Mouse (Mus musculus) c-Kit-positive CD71-negative TER-119-negative erythroid progenitor cells, embryonic 14.5 days (primary cell): ENCODE data around the gene Acot8.
"Not testable (repeated sequence)": the region's sequence is repeated elsewhere in the genome, so short reads cannot be mapped to it uniquely, and the experiment has no call there.

ENCODE experiments used
- DNase-seq: peaks from one replicate; pipeline ENCODE4 v3.0.0-alpha.2; 2013; ENCODE audit warnings: low read depth

Gene Acot8

DNA sequence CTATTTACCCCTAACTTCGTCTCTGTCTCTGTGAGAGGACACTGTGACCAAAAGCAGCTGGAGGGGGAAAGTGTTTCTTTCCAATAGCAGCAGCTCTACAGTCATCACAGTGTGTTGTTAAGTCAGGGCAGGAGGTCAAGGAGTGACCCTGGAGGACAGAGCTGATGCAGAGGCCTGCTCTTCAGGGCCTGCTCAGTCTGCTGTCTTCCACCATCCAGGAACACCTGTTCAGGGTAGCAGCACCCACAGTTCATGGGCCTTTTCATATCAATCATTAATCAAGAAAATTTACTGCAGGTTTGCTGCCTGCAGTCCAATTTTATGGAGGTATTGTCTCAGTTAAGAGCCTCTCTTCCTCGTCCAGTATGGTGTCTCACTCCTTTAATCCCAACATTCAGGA, 8.9 kb upstream of the Acot8 start:
- DNase-seq = no peak

DNA sequence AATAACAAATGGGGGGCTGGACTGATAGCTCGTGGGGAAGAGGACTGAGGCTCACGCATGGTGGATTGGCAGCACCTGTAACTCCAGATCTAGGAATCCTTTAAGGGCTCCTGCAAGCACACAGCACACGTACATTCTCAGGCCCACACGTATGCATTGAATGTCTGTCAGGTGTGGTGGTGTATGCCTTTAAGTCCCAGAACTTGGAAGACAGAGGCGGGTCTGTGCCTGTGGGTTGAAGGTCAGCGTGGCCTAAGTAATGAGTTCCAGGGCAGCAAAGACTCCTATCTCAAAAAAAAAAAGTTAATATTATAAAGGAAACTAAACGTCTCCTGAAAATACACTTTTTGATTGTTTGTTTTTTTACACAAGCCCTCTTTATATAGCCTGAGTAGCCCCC, 1.9 kb upstream of the Acot8 start:
- DNase-seq = no peak

DNA sequence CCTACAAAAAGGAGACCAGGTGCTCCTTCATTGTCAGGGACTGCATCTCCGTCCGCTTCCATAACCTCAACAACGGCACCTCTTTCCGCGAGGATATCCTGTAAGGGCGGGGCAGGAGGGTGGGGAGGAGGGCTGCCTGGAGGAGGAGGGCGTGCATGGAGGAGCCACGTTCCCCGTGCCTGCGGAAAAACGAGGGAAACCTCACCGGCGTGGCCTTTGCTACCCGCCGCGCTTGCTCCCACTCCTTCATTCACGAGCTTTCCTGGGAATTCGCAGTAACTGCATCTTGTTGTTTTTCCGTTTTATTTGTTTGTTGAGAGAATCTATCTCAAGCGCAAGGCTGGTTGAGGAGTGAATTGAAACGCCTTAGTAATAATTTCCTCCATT, 643 bp upstream of the Acot8 start:
- DNase-seq = no peak

DNA sequence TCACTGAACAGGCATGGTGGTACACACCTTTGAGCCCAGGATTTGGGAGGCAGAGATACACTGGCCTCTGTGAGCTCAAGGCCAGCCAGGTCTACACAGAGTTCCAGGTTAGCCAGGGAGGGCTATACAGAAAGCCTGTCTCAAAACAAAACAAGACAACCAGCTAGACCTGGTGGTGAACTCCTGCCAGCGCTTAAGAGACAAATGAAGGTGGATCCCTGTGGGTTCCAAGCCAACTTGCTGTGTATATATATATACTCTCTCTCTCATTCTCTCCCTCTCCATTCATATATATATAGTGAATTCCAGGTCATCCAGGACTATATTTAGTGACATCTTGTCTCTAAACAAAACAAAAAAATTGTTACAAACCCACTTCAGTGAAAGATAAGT, 765 bp downstream of the Acot8 start:
- no peak for DNase-seq

DNA sequence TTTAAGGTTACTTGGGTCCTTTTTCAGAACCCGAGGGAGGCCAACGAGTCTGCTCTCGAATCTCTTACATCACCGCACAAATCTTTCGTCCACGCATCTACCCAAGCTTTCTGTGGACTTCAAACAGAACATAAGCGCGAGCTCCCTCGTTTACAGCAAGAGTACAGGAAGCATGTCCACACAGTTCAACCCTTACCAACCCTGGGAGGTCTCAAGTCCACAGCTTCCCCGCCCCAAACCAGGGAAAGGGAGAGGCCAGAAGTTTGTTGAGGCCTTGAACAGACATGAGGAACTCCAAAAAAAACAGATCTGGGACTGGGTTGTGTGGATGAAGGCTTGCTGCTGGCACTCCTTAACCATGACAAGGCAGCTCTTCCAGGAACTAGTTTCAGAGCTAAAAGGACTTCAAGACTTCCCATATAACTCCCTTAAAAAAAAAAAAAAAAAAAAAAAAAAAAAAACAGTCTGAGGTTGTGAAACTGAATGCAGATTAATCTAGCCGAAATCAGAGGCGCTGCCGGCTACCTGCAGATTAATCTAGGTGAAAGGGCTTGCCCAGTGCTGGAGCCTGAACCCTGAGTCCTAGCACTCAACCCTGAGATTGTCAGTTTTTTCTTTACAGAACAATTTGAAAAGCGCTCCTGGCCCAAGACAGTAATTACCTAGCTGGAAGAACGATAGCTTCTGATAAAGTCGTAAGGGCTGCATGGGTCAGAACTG, 1.3 kb downstream of the Acot8 start:
- no peak for DNase-seq

DNA sequence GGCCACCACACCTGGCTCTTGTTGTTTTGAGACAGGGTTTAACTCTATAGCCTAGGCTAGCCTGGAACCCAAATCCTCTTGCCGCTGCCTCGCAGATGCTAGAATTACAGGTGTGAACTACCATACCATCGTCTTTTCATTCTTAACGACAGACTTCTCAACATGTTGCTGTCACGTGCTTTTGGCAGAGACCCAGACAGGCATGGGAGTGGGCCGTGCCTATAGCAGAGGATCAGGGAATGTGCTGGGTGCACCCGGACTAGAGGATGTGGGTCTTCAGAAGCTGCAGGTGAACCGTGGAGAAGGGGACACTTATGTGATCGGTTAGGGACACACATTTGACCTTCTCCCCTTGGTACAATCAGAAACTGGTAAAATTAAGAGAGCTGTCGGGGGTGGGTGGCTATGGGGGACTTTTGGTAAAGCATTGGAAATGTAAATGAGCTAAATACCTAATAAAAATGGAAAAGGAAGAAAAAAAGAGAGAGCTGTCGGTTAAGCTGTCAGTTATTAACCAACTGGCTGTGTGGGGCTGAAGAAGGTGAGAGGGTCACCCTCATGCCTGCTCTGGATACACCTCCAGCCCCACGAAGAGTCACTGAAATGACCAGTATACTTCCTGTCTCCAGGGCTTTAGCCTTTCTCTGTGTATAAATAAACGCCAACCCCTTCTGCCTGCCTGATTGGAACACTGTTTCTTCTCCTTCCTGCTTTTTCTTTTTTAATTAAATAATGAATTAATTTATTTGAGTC, 4.3 kb downstream of the Acot8 start:
- DNase-seq = no peak

DNA sequence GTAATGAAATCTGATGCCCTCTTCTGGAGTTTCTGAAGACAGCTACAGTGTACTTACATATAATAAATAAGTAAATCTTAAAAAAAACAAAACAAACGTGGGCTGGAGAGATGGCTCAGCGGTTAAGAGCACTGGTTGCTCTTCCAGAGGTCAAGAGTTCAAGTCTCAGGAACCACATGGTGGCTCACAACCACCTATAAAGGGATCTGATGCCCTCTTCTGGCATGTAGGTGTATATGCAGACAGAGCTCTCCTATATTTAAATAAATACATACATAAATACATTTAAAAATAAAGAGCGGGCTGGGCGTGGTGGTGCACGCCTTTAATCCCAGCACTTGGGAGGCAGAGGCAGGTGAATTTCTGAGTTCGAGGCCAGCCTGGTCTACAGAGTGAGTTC, 6.1 kb downstream of the Acot8 start:
- DNase-seq = not testable (repeated sequence)

DNA sequence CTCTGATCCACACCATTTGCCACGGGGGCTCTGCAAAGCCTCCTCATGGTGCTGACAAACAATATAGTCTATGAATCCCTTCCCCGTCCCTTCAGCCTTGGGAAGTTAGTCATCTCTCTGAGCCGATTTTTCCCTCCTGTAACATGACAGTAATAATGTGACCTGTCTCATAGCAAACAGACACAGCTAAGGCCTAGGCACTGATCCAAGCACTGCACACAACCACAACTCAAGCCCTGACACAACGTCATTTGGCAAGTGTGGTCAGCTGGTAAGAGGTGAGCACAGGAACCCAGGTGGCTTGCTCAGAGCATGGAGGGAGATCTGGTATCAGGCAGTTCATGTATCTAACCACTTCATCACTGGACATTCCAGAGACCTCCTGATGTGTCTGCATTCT, 8.8 kb downstream of the Acot8 start:
- DNase-seq = no peak

DNA sequence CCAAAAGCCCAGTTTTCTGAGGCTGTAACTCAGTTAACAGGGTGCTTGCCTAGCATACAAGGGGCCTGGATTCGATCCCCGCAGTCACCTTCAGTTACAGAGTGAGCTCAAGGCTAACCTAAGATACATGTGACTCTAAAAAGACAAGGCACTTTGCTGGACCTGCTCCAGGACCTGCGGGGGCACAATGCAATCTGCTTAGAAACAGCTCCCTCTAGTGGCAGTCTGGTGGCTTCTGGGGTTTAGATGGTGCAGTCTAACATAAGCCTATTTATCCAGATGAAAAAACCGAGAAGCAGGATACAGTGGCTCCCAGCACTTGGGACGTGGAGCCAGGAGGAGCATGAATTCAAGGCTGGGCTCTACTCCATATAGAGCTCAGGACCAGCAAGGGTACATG, 10.4 kb downstream of the Acot8 start:
- peak; percentile 82 for DNase-seq

DNA sequence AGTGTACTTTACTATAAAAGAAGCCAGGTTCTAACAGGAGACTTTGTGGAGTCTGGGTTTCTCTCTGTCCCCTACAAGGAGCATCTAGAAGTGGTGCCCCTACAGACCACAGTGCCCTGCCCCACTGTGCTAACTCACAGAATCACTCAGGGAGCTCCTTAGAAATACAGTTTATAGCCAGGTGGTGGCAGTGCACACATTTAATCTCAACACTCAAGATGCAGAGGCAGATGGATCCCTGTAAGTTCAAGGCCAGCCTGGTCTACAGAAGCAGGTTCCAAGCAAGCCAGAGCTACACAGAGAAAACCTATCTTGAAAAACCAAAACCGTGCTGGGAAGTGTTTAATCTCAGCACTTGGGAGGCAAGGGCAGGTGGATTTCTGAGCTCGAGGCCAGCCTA, 10.9 kb downstream of the Acot8 start:
- DNase-seq = no peak

DNA sequence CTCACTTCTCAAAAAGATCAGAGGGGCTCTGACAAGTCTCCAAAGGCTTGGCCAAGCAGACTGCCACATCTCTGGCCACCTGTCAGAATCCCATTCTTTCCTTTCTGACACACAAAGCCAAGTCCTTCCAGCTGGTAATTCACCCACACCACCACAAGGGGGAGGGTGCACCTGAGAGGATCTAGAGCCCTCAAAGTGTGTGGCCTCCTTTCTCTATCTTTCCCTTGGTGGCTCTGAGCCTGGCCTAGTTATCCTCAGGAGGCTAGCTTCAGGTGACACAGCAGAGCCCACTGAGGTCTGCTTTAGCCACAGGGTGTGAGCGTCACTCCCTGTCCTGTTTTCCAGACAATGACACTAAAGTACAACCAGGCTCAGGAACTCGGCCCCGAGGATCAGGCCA, 11.4 kb downstream of the Acot8 start:
- DNase-seq = peak; percentile 51

DNA sequence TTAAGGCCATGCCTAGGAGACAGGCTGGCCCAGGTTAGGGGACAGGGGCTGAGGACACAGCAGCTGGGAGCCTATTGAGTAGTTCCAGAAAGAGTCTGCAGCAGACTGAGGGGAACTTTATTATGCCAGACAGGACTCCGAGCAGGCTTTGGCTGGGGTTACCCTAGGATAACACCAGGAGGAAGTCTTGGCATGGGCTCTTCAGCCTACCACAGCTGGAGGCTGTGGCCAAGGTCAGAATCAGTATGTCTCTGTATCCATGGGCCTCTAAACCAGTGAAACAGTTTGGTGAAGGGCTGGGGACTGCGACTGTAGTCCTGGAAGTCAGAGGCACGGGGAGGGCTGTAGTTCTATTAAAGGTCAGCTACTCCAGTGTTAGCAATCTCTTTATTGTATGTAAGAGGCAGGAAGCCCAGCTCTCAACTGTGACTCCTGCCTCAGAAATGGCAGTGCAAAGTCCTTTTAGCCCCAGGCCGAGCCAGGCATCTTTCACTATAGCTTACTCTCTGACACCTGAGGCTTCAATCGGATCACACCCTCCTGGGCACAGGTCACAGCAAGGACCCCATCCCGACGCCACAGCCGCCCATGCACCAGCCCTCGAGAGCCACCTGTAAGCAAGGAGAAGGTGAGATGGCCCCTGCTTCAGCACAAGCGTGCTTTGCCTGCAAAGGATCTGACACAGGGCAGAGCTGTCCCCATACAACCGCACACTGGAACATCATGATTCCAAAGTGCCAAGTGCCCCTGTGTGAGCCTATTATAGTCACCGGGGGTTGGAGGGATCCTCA, 12.1 kb downstream of the Acot8 start:
- DNase-seq = no peak

DNA sequence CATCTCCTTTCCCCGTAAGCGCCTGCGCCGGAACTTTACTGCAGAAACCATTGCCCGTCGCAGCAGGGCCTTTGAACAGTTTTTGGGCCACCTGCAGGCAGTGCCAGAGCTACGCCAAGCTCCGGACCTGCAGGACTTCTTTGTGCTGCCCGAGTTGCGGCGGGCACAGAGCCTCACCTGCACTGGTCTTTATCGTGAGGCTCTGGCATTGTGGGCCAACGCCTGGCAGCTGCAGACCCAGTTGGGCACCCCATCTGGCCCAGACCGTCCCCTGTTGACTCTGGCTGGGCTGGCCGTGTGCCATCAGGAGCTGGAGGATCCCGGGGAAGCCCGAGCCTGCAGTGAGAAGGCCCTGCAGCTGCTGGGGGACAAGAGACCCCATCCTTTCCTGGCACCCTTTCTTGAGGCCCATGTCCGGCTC, 12.8 kb downstream of the Acot8 start:
- no peak for DNase-seq

DNA sequence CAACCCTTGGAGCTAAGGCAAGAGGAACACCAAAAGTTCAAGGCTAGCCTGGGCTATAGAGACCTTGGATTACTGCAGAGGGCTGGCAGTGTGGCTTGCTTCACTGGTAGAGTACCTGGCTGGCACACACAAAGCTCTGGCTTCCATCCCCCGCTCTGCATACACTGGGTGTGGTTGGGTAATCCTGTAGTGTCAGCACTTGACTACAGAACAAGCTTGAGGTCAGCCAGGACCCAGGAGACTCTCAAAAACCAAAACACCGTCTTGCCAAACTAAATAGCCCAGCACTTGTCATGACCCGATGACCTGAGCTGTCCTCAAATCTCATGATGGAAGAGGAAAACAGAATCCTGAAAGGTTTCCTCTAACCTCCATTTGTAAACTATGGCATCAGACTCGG, 14.2 kb downstream of the Acot8 start:
- no peak for DNase-seq

DNA sequence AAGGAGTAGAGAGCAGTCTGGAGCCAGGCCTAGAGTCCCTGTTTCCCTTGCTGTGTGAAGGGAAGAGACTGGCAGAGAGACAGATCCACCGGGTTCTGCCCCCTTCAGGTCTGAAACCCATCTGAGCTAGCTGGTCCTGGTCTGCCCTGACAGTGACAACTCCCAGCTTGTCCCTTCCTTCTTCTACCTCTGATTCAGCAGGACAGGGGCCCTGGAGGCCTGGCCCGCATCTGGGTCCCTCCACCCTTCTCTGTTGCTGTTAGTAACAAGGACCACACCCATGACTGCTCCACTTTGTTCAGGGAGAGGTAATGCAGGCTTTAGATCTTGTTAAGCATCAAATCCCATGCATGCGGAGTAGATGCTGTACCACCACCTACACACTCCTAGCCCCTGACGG, 16.3 kb downstream of the Acot8 start:
- no peak for DNase-seq

DNA sequence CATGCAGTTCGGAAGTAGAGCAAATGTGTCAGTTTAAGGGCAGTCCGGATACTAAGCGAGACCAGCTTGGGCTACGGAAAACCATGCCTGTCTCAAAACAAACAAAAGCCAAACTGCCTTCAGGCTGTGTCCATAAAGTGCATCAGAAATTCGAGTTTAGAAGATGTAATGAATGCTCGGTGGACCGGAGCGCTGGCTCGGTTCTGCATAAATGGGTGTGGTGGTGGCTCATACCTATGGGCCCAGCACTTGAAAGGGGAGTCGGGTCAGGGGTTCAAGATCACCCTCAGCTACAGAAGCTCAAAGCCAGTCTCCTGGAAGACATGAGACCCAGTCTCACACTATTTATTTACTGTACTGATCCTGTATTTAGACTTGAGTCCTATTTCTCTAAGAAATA, 16.9 kb downstream of the Acot8 start:
- no peak for DNase-seq

DNA sequence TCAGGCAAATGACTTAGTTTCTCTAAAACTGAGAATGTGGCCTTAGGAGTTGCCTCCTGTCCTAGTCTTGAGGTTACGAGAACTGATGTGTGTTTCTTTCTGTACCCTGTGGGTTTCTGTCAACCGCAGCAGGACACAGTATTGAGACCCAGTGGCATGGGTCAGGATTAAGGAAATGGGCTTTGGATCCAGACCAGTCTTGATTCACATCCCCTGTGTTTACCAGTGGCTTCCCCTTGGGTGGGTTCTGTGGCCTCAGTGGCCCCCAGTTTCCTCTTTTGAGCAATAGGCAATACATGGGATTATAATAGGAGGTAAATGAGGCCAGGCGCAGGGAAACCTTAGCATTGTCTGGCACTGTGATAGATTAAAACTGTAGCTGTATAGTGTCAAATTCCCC, 17.6 kb downstream of the Acot8 start:
- DNase-seq = no peak

DNA sequence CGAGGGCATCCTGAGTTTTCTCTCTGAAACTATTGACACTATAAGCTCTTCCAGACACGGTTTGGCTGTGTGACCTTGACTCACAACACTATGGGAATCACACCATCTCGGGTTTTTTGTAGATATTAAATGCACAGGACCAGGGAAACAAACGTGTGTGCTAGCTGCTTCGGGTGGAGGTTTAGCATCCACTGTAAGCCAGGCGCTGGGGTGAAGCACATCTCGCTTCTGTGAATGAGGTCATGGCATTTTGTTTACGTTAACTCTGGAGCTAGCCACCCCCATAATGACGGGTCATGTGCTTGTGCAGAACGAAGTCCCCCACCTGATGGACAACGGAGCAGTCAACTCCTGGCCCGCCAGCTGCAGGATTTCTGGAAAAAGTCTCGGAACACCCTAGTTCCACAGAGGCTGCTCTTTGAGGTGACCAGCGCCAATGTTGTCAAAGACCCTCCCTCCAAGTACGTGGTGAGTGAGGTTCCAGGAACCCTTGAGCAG, 18.2 kb downstream of the Acot8 start:
- no peak for DNase-seq

DNA sequence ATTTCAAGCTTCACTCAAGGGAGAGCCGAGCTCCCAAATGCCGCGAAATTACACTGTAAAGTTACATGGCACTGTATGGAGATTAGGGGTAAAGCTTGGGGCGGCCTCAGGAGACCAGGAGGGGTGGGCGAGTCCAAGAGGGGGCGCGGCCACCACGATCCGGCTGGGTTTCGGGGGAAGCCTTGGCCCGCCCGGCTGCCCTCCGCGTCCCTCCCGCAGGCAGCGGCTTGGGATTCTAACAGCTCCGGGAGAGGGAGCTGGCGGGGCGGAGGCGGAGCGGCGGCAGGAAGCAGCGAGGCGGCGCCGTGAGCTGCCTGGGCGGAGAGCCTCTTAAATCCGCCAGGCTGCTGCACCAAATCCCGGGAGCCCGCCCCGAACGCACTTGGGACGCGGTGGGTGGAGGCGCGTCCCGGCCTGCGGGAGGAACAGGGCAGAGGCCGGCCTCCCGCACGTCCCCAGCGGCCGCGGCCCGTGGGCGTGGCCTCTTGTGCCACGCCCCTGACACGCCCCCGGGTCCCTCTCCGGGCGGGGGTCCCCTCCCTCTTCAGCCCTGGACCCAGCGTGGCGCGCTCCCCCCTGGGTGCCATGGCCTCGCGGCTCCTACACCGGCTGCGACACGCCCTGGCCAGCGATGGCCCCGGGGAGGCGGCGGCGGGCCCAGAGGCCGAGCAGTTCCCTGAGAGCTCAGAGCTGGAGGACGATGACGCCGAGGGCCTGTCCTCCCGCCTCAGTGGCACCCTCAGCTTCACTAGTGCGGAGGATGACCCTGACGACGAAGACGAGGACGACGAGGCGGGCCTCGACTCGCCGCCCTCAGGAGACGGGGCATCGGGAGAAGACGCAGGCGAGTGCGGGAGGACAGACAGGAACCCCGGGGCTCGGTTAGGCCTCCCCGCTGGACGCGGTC, 18.9 kb downstream of the Acot8 start, which contains the start of gene Snx21:
Snx21 (plus strand) TSS at position 343 of the 907 bp plus-strand sequence.
- peak; percentile 39 for DNase-seq

DNA sequence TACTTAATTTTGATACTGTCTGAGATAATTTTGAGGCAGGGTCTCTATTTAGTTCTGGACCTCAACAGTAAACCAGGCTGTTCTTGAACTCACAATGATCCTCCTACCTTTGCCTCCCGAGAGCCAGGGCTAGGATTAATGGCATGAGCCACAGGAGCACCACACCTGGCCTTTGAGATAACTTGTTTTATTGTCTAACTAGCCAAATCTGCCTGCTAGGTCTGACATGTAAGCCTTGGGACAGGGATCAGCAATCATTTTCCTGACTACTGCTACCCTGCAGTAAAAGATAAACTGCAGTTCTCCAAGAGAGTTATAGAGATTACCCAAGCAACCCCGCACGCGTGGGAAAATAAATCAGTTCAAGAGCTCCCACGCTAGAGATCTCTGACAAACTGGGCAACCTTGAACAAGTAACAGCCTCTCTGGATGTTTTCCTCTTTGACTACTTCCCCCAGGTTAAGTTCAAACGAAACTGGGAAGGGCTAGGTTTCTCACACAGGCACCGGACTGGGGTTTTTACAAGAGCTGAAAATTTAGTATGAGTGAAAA, 19.7 kb downstream of the Acot8 start:
- no peak for DNase-seq

DNA sequence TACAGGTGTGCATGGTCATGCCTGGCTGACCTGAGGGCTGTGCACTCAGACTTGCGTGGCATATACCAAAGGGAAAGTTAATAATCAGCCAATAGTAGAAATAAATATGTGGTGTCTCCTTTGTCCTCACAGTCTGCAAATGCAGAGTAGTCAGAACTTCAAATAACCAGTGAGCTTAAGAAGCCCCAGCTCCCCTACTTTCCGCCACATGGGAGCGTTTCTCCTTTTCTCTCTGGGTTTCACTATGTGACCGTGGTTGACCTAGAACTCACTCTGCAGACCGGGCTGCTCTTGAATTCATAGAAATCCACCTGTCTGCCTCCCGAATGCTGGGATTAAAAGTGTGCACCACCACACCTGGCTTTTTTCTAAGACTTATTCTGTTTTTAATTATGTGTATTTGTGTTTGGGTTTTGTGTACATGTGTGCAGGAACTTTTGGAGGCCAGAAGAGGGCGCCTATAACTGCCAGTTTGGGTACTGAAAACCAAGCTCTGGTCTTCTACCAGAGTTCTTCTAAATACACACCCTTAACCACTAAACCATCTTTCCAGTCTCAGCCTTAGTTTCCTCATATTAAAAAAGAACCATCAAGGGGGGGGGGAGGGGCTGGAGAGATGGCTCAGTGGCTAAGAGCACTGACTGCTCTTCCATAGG, 20.6 kb downstream of the Acot8 start:
- DNase-seq = no peak
